Mouse (Mus musculus): Measurements from ENCODE around the gene Rtn1. TPM values are rescaled to one million over a fixed set of nuclear protein-coding genes. Genes with fewer than 3 reads are reported as not detected.

Rtn1 gene
- polyA plus RNA-seq, 1 experiment from 2014 or later: 2.9 TPM

GRCm38 (mm10) chr12:72197434-72197833 is 211.4 kb downstream of the Rtn1 start:
- H3K36me3 ChIP-seq: no peaks in the 10 kb centered on the region
- no peaks in the 10 kb centered on the region for H3K9me3 ChIP-seq (replicated peaks)
- no peak for ATAC-seq (ENCODE audit: low read depth)
- DNase-seq: no peak
- no peak overlapping the region for H3K27ac ChIP-seq
- no peak overlapping the region for H3K4me2 ChIP-seq
- no peaks in the 10 kb centered on the region for H3K27me3 ChIP-seq
- no peak overlapping the region for H3K4me3 ChIP-seq (replicated peaks)
- WGBS (ENCODE audit: insufficient replicate concordance): 52% methylated on average over 7 of the region's 7 CpGs
- H3K9ac ChIP-seq: no peak overlapping the region
- H3K4me1 ChIP-seq (replicated peaks): no peaks in the 10 kb centered on the region

GRCm38 (mm10) chr12:72184929-72185328 is 223.9 kb downstream of the Rtn1 start, which contains the start of gene Ccdc175:
TSS of gene Ccdc175 (minus strand) at chr12:72185029.
- no peak for DNase-seq
- no peaks in the 10 kb centered on the region for H3K36me3 ChIP-seq
- no peaks in the 10 kb centered on the region for H3K9me3 ChIP-seq (replicated peaks)

GRCm38 (mm10) chr12:72179561-72179960 is 229.3 kb downstream of the Rtn1 start:
- H3K36me3 ChIP-seq: no peaks in the 10 kb centered on the region
- WGBS (ENCODE audit: insufficient replicate concordance): 59% methylated on average over 4 of the region's 4 CpGs
- no peak overlapping the region for H3K4me3 ChIP-seq (replicated peaks)
- DNase-seq: no peak
- H3K27me3 ChIP-seq: no peaks in the 10 kb centered on the region
- no peak overlapping the region for H3K9ac ChIP-seq
- H3K27ac ChIP-seq: no peak overlapping the region
- ATAC-seq (ENCODE audit: low read depth): no peak
- no peak overlapping the region for H3K4me2 ChIP-seq
- H3K4me1 ChIP-seq (replicated peaks): no peaks in the 10 kb centered on the region
- no peaks in the 10 kb centered on the region for H3K9me3 ChIP-seq (replicated peaks)

More at GRCm38 (mm10) chr12:72184929-72185328, 223.9 kb downstream of the Rtn1 start, which contains the start of gene Ccdc175:
- no peak for ATAC-seq (ENCODE audit: low read depth)
- Histone ChIP-seq H3K27me3 (no peaks in the 10 kb centered on the region), H3K4me2 (no peak within 1 kb of the TSS), H3K9ac (no peak within 1 kb of the TSS), H3K4me1 (replicated peaks) (no peaks in the 10 kb centered on the region), H3K27ac (no peak within 1 kb of the TSS), H3K4me3 (replicated peaks) (no peak within 1 kb of the TSS)
- 64% methylated on average over 12 of the region's 12 CpGs for WGBS (ENCODE audit: insufficient replicate concordance)

GRCm38 (mm10) chr12:72178322-72178721 is 230.5 kb downstream of the Rtn1 start:
- no peak for DNase-seq
- H3K4me1 ChIP-seq (replicated peaks): no peaks in the 10 kb centered on the region
- ATAC-seq (ENCODE audit: low read depth): no peak
- H3K9ac ChIP-seq: no peak overlapping the region
- H3K27me3 ChIP-seq: no peaks in the 10 kb centered on the region
- H3K4me2 ChIP-seq: no peak overlapping the region
- no peaks in the 10 kb centered on the region for H3K36me3 ChIP-seq
- no peaks in the 10 kb centered on the region for H3K9me3 ChIP-seq (replicated peaks)
- no peak overlapping the region for H3K27ac ChIP-seq
- WGBS (ENCODE audit: insufficient replicate concordance): 71% methylated on average over 3 of the region's 3 CpGs
- no peak overlapping the region for H3K4me3 ChIP-seq (replicated peaks)

Other genes with a start within 250 kb of the Rtn1 start
- not detected in 2 replicates for gene Ccdc175, start 224.0 kb downstream of the Rtn1 start, polyA plus RNA-seq (2015; fragmentation: Nextera tagmentation; extraction: Ambion mirVana)
- gene Lrrc9, start 32.8 kb upstream of the Rtn1 start, polyA plus RNA-seq (2015; fragmentation: Nextera tagmentation; extraction: Ambion mirVana): 0.25 and 0.35 TPM in 2 replicates
- 2.9 and 3.0 TPM in 2 replicates for gene Pcnx4, start 127.3 kb upstream of the Rtn1 start, polyA plus RNA-seq (2015; fragmentation: Nextera tagmentation; extraction: Ambion mirVana)
- not detected in 2 replicates for gene Gm4756, start 240.6 kb upstream of the Rtn1 start, polyA plus RNA-seq (2015; fragmentation: Nextera tagmentation; extraction: Ambion mirVana)

Measured in liver, embryonic 13.5 days (tissue).